Mouse (Mus musculus) retina, embryonic 14.5 days (tissue): ENCODE data around the gene Ovch2.
A peak's percentile ranks its signal among the peaks of the same experiment; 100 is the strongest.

Source experiments
- DNase-seq: peaks from one replicate; pipeline ENCODE4 v3.0.0-alpha.2; 2015; ENCODE audit warnings: low spot score

Gene Ovch2

GRCm38 (mm10) chr7:107744454-107744853 lies 56.6 kb downstream of the Ovch2 start:
- DNase-seq = no peak

- no peak for DNase-seq
These were observed 58.0 kb downstream of the Ovch2 start for GRCm38 (mm10) chr7:107742963-107743465.

GRCm38 (mm10) chr7:107738726-107739125 lies 62.3 kb downstream of the Ovch2 start:
- DNase-seq = peak; percentile 62

GRCm38 (mm10) chr7:107733162-107733561 lies 67.8 kb downstream of the Ovch2 start:
- no peak for DNase-seq
